ENCODE assay signal across 9 mouse cellular contexts in the genomic region with DNA sequence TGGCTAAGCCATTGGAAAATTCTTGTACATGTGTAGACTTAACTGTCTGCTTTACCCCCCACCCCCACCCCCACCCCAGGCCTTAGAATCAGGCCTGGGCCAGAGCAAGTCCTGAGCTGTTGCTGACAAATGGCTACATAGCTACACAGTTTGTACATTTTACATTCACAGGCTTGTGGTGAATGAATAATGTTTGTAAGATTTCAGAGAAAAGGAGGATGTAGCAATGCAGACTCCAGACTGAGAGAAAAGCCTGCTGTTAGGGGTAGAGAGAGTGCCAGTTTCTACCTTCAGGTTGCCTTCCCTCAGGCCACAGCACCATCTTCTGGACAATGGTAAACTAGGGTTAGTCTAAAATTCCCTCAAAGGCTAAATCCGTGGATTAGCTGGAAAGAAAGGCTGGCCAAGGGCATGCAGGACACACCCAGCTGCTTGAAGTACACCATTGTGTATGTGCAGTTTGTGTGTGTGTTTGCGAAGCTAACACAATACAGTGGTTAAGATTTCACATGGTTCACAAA.
DNase-seq lines count a peak whose midpoint lies in the region; ATAC-seq and TF ChIP-seq lines count a peak whose summit lies in the region.
"Had no signal": no experiment of that assay in that cellular context is flagged by ENCODE, and none has a peak within 500 bp of the region (broad histone marks: within the 10 kb centered on the region; RNA-seq: fewer than 3 reads in every experiment).

No protein-coding gene starts in this region.

- H3K4me1 ChIP-seq in kidney, adult 2 months (ENCODE audit: control insufficient read depth, insufficient read depth, low read length): peaks cover 8% of the 10 kb centered on the region; the same call in 1 of the 2 replicates
- H3K4me1 ChIP-seq in kidney, embryonic 16.5 days (ENCODE audit: insufficient read depth, low read length): peaks cover 3% of the 10 kb centered on the region; the same call in 1 of the 2 replicates
- no peaks in the 10 kb centered on the region for H3K4me1 ChIP-seq in kidney, embryonic 14.5 days (ENCODE audit: control insufficient read depth, insufficient read depth, low read length)

- peak; percentile 35 to 50 for DNase-seq in cerebellum, postnatal 14 days
- no peak for DNase-seq in cerebellum, adult 11 months
- DNase-seq in kidney, adult 2 months: peak; percentile 63
- DNase-seq in ES-CJ7 (ENCODE audit: low read depth, low spot score): peak; percentile 61
- DNase-seq in natural killer cell, adult 2 months (ENCODE audit: low spot score in 2 of 2): no peak
- no peak for DNase-seq in c-Kit-positive CD71-positive TER-119-positive erythroid progenitor cells, embryonic 14.5 days (ENCODE audit: low spot score)
- DNase-seq: liver, embryonic 13.5 days had no signal

- no peaks in the 10 kb centered on the region for H3K27me3 ChIP-seq in kidney, adult 2 months (replicated peaks; ENCODE audit: control insufficient read depth, insufficient read depth, low read length)
- H3K27me3 ChIP-seq in kidney, embryonic 16.5 days (ENCODE audit: insufficient read depth, low read length): no peaks in the 10 kb centered on the region
- H3K27me3 ChIP-seq in kidney, embryonic 14.5 days (ENCODE audit: control insufficient read depth, insufficient read depth, low read length): no peaks in the 10 kb centered on the region
- H3K27me3 ChIP-seq: liver, embryonic 13.5 days had no signal

- H3K4me2 ChIP-seq in kidney, embryonic 16.5 days (replicated peaks; ENCODE audit: low read depth, low read length): no peak overlapping the region
- no peak overlapping the region for H3K4me2 ChIP-seq in kidney, embryonic 14.5 days (replicated peaks; ENCODE audit: low read depth, low read length)
- H3K4me2 ChIP-seq: liver, embryonic 13.5 days had no signal

- no peak overlapping the region for H3K9ac ChIP-seq in kidney, embryonic 16.5 days (replicated peaks; ENCODE audit: low read length)
- H3K9ac ChIP-seq in kidney, embryonic 14.5 days (ENCODE audit: low read depth, low read length): no peak overlapping the region
- H3K9ac ChIP-seq: liver, embryonic 13.5 days had no signal

- no peak overlapping the region for H3K4me3 ChIP-seq in kidney, adult 2 months (ENCODE audit: insufficient read depth, low read depth, low read length)
- no peak overlapping the region for H3K4me3 ChIP-seq in kidney, embryonic 16.5 days (ENCODE audit: low read length)
- H3K4me3 ChIP-seq in kidney, embryonic 14.5 days (ENCODE audit: low read length): no peak overlapping the region
- H3K4me3 ChIP-seq: liver, embryonic 13.5 days had no signal

- H3K36me3 ChIP-seq in kidney, adult 2 months (ENCODE audit: control insufficient read depth, insufficient read depth, low read length): no peaks in the 10 kb centered on the region
- no peaks in the 10 kb centered on the region for H3K36me3 ChIP-seq in kidney, embryonic 16.5 days (ENCODE audit: insufficient read depth, low read length)
- no peaks in the 10 kb centered on the region for H3K36me3 ChIP-seq in kidney, embryonic 14.5 days (ENCODE audit: control insufficient read depth, insufficient read depth, low read length)
- H3K36me3 ChIP-seq: liver, embryonic 13.5 days had no signal

- no peak overlapping the region for H3K27ac ChIP-seq in kidney, adult 2 months (ENCODE audit: insufficient read depth, low read depth, low read length)
- H3K27ac ChIP-seq in kidney, embryonic 16.5 days (ENCODE audit: low read length): no peak overlapping the region
- no peak overlapping the region for H3K27ac ChIP-seq in kidney, embryonic 14.5 days (ENCODE audit: low read depth, low read length)
- H3K27ac ChIP-seq: liver, embryonic 13.5 days had no signal

- ATAC-seq in kidney, embryonic 16.5 days (ENCODE audit: low FRiP score, low TSS enrichment): no peak
- 0 out of 2 replicates have a peak, but pooled peaks have one; percentile 35 for ATAC-seq in kidney, embryonic 14.5 days (ENCODE audit: low FRiP score, low TSS enrichment)

- peak; percentile 59 for TF ChIP-seq CTCF in kidney, adult 2 months (conservative IDR thresholded peaks at IDR 0.05; ENCODE audit: insufficient read depth, insufficient read length, low read depth, low read length)

- no peaks in the 10 kb centered on the region for H3K9me3 ChIP-seq in kidney, embryonic 16.5 days (ENCODE audit: low read length)
- H3K9me3 ChIP-seq in kidney, embryonic 14.5 days (ENCODE audit: control insufficient read depth, low read length): no peaks in the 10 kb centered on the region
- H3K9me3 ChIP-seq: liver, embryonic 13.5 days had no signal

- no peak for TF ChIP-seq POLR2A in kidney, adult 2 months (IDR thresholded peaks at IDR 0.05; ENCODE audit: low read depth, low read length)

- WGBS in kidney, adult 2 months: 56% methylated on average over 2 of the region's 2 CpGs
- WGBS in kidney, embryonic 16.5 days: 62% methylated on average over 2 of the region's 2 CpGs
- 74% methylated on average over 2 of the region's 2 CpGs for WGBS in kidney, embryonic 14.5 days

Comparison
In these comparisons a context has a peak if more than half of its experiments do, and no peak if none do; other contexts are left out.
1. DNase-seq: peak in cerebellum, postnatal 14 days (2 of 2), kidney, adult 2 months (single experiment) and ES-CJ7 (single experiment); none in cerebellum, adult 11 months (single experiment), natural killer cell, adult 2 months (0 of 2) and c-Kit-positive CD71-positive TER-119-positive erythroid progenitor cells, embryonic 14.5 days (single experiment).